Mouse (Mus musculus) embryo, embryonic 9.5 days (tissue): ENCODE measurements around the gene Tmem121b.

Experiments used
- DNase-seq: peaks from one replicate; pipeline ENCODE4 v3.0.0-alpha.2; 2017; ENCODE audit errors: extremely low spot score

Gene Tmem121b

DNA sequence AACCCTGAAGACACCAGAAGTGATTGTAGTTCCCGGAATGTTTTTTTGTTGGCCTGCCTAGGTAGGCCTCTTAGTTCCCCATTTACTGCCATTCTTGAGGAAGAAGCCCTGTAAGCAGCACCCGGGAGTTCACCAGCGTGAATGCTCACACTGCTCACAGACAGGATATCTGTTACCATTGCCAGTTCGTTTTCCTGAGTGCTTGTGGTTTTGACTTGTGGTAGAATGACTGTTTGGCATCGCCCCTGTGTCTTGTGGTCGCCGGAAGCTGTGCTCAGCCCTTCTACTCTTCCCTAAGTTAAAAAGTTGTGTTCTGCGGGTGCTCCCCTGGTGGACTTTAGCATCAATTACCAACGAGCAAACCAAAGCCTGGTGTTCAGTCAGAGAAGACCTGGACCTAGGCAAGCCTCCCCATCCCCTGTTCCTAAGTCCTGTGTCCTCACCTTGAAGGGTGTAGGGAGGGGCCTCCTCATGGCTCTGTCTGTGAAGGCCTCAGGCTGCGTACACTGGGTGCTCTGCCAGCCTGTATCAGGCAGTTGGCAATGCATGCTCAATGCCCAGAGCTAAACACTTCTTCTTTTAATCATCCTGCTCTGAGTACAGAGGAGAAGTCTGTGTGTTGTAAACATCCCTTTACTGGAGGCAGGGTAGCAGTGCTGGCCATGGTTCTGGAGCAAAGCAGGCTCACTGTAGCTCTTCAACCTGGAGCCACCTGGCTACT lies 26.8 kb downstream of the Tmem121b start:
- no peak for DNase-seq

DNA sequence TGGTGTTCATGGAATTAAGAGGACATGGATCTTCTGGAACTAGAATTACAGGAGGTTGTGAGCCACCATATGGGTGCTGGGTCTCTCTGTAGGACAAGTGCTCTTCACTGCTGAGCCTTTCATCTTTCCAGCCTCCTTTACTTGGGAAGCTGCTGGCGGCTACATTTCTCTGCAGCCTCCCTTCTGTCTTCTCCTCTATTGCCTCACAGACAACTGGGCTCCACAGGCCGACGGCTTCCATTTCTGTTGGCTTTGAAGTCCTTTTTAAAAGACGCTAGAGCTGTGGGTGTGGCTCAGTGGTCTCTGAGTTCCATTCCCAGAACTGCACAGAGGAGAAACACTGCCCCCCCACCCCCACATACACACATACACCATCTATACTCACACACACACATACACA lies 28.2 kb downstream of the Tmem121b start:
- DNase-seq: no peak

DNA sequence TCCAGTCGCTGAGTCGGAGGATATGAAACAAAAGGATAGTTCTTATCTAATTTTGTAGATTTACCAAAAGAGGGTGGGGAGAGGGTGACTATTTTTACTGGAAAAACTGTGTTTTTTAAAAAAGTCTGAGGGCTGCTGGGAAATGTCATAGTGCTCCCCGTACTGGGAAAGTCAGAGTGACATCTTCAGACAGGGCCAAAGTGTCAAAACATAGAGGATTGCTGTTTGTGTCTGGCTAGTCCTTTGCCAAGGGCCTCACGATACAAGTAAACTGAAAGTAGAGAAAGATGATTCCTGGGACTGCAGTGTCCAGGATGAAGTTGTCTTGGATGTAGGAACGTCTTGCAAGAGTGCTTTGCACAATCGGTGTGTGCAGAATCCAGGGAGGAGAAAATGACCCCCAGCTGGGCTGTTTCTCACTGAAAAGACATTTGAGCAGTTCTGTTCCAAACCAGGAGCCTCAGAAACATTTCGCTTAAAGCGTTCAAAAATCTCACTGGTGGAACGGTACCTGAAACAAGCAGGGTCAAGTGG lies 29.1 kb downstream of the Tmem121b start:
- no peak for DNase-seq

- no peak for DNase-seq
Measured at GRCm38 (mm10) chr6:120463884-120464283, 29.7 kb downstream of the Tmem121b start.

GRCm38 (mm10) chr6:120463086-120463871 lies 30.3 kb downstream of the Tmem121b start, which contains the start of gene Il17ra:
Il17ra (plus strand) TSS chr6:120463247.
- peak; percentile 82 for DNase-seq

- no peak for DNase-seq
Measured at GRCm38 (mm10) chr6:120462251-120462650, 31.4 kb downstream of the Tmem121b start.

DNA sequence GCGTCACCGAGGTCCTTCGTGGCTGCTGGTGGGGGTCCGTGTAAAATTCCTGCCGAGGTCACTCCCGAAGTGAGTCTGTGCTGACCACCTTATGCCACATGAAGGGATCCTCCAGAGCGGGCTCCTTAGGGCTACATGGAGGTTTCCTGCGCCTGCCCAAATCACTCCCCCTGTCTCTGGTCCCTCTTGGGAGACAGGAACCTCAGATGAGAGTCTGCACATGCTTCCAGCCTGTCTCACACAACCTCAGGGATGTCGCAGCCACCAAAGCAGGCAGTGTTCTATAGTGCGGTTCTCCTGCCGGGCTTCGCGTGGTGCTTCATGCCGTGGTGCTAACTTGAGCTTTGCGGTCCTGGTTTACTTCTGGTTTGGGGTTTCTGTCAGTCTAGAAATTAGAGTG lies 32.4 kb downstream of the Tmem121b start:
- no peak for DNase-seq

- DNase-seq: no peak
Measured at GRCm38 (mm10) chr6:120457751-120458150, 35.9 kb downstream of the Tmem121b start.

DNA sequence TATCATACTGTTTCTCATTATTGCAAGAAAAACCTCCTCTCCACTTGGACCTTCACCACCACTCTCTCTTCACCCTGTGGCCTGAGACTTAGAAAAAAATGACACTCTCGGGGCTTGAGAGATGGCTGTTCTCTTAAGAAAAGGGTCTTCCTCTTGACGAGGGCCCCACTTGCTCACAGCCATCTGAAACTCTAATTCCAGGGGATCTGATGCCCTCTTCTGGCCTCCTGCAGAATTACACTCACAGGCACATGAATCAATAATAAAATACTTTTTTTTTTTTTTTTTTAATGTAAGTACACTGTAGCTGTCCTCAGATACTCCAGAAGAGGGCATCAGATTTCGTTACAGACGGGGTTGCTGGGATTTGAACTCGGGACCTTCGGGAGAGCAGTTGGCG lies 36.5 kb downstream of the Tmem121b start:
- no peak for DNase-seq

DNA sequence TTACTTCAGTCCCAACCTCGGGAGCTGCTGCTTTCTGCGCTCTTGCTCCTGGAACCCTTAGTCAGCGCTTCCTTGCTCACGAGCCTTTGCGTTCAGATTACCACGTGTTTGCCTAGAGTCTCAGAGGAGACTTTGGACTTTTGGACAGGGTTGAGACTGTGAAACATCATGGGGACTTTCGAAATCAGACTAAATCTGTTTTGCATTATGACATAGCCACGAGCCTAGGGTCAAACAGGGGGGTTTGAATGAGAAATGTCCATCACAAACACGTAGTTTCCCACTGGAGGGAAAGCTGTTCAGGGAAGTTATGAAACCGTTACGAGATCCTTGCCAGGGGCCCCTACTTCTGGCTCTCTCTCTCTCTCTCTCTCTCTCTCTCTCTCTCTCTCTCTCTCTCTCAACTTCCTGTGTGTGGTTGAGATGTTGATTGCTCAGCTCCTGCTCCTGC lies 39.0 kb downstream of the Tmem121b start:
- DNase-seq: no peak

- no peak for DNase-seq
Measured at GRCm38 (mm10) chr6:120453556-120453955, 40.1 kb downstream of the Tmem121b start.

- no peak for DNase-seq
Measured at GRCm38 (mm10) chr6:120453103-120453445, 40.5 kb downstream of the Tmem121b start.

DNA sequence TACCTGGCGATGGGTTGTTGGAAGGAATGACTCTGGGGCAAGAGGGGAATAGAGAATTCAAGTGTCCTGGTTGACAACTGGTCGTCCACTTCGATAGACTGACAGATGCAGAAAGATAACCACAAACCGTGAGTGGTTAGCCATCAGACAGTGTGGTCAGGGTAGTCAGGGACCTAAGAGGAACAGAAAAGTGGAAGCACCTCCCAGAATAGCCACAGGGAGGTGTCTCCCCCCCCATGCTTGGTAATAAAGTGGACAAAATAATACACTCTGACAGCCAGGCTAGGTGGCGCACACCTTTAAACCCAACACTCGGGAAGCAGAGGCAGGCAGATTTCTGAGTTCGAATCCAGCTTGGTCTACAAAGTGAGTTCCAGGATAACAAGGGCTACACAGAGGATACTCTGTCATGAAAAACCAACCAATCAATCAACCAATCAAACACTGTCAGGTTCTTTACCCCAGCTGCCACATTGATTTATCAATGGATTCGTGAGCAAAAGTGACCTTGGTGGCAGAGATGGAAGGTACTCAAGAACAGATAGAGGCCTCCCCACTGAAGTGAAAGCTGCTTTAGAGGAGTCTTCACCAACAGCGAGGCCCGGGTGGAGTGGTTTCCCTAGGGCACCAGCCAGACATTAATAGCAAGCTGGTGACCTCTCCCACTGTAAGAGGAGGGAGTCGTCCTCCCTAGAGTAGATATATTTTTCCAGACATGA lies 41.1 kb downstream of the Tmem121b start:
- DNase-seq: no peak

DNA sequence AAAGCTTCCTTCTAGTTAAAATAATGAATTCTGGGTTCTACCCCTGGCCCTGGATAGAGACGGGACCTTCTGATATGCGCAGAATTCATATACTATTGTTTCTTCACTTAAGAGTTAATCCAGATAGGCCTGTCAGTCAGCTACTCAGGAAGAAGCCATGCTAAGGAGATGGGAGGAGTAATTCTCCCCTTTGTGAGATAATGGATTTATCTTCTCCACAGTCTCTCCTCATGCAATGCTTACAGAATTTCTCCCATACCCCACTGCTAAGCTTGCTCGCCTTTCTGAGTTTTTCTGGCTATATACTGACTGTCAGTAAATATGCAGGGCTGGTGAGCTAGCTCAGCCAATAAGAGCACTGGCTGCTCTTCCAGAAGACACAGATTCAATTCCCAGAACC lies 43.4 kb downstream of the Tmem121b start:
- no peak for DNase-seq

DNA sequence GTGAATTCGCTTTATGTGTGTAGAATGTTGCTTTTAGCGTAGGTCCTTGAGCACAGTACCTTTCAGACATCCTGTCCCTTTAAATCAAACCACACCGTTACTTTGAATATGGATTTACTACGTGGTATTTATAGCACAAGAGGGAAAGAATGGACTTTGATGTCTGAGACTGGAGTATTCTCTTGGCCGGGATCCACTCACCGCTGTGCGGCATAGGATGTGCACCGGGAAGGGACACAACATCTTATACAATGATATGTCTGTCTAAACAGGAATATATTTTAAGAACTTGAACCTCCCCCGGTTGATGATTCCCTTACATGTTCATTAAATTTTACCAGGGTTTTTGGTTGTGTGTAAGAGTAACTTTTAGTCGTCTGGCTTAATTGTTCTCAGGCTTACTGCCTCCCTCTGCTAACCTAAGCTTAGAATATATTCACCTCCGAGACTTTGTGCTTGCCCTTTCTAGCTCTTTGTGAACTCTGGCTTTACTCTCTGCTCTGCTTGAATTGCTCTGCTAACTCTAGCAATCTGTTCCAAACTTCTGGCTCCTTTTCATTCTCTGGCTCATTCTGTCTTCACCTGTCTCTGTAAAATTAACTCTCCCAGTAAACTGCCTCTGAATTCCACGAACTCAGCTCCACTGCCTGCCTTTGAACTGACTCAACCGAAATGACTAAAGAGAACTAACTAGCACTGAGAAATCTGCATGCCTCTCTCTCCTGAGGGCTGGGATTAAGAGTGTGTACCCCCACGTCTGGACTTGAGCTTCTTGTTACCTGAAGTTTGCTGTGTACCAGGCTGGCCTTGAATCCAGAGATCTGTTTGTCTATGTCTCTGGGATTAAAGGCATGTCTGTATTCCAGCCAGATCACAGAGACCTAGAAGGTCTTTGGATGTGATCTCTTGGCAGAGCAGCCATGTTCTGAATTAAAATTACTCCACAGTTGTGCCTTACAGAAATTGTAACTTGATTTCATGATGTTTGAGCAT lies 49.9 kb downstream of the Tmem121b start:
- no peak for DNase-seq

- no peak for DNase-seq
Measured at GRCm38 (mm10) chr6:120442171-120442749, 51.3 kb downstream of the Tmem121b start.
